Mouse (Mus musculus): Measurements from ENCODE around the gene Cd33. TPM values are rescaled to one million over a fixed set of nuclear protein-coding genes. Genes with fewer than 3 reads are reported as not detected.

Cd33 gene
- total and polyA plus RNA-seq, 3 experiments = 2.4 to 7.9 (median 3.5) TPM

GRCm38 (mm10) chr7:43488646-43489045, 55.6 kb downstream of the Cd33 start:
- intact Hi-C loops (cut with DNase I) = no loop called here
- Histone ChIP-seq H3K36me3 (ENCODE audit: control insufficient read depth, insufficient read depth, low read length) (no peaks in the 10 kb centered on the region), H3K27me3 (ENCODE audit: control insufficient read depth, insufficient read depth, low read length) (peaks cover 3% of the 10 kb centered on the region; the same call in 1 of the 2 replicates), H3K27ac (no peak overlapping the region), H3K4me1 (ENCODE audit: control insufficient read depth, insufficient read depth, low read length) (no peaks in the 10 kb centered on the region), H3K9ac (ENCODE audit: low read depth, low read length) (no peak overlapping the region), H3K4me3 (no peak overlapping the region), H3K79me2 (replicated peaks; ENCODE audit: control insufficient read depth, insufficient read depth, low read length) (no peaks in the 10 kb centered on the region)
- no peak for TF ChIP-seq CTCF (IDR thresholded peaks at IDR 0.05)
- 30% methylated on average over 5 of the region's 5 CpGs for WGBS
- no peak for DNase-seq

- 9% methylated on average over 10 of the region's 10 CpGs for WGBS
- no peak overlapping the region for H3K4me3 ChIP-seq
- H3K4me1 ChIP-seq (ENCODE audit: control insufficient read depth, insufficient read depth, low read length) = no peaks in the 10 kb centered on the region
- intact Hi-C loops (cut with DNase I) = no loop called here
- no peaks in the 10 kb centered on the region for H3K79me2 ChIP-seq (replicated peaks; ENCODE audit: control insufficient read depth, insufficient read depth, low read length)
- TF ChIP-seq POLR2A (IDR thresholded peaks at IDR 0.05; ENCODE audit: insufficient read depth, low read depth, low read length) (no peak), EP300 (IDR thresholded peaks at IDR 0.05; ENCODE audit: insufficient read depth, low read depth, low read length) (no peak), CTCF (IDR thresholded peaks at IDR 0.05) (no peak)
- no peak for DNase-seq
- H3K27ac ChIP-seq = no peak overlapping the region
- H3K36me3 ChIP-seq (ENCODE audit: control insufficient read depth, insufficient read depth, low read length) = no peaks in the 10 kb centered on the region
- H3K27me3 ChIP-seq (ENCODE audit: control insufficient read depth, insufficient read depth, low read length) = no peaks in the 10 kb centered on the region; the same call in 1 of the 2 replicates
- no peak overlapping the region for H3K9ac ChIP-seq (ENCODE audit: low read depth, low read length)
Observed at GRCm38 (mm10) chr7:43483236-43483635, 61.0 kb downstream of the Cd33 start.

- 67% methylated on average over 8 of the region's 8 CpGs for WGBS
- no peak overlapping the region for H3K4me3 ChIP-seq
- H3K36me3 ChIP-seq (ENCODE audit: control insufficient read depth, insufficient read depth, low read length) = no peaks in the 10 kb centered on the region
- H3K79me2 ChIP-seq (replicated peaks; ENCODE audit: control insufficient read depth, insufficient read depth, low read length) = no peaks in the 10 kb centered on the region
- no peaks in the 10 kb centered on the region; the same call in 1 of the 2 replicates for H3K27me3 ChIP-seq (ENCODE audit: control insufficient read depth, insufficient read depth, low read length)
- intact Hi-C loops (cut with DNase I) = no loop called here
- H3K9ac ChIP-seq (ENCODE audit: low read depth, low read length) = no peak overlapping the region
- H3K4me1 ChIP-seq (ENCODE audit: control insufficient read depth, insufficient read depth, low read length) = no peaks in the 10 kb centered on the region
- no peak for TF ChIP-seq EP300 (IDR thresholded peaks at IDR 0.05; ENCODE audit: insufficient read depth, low read depth, low read length)
- no peak for TF ChIP-seq CTCF (IDR thresholded peaks at IDR 0.05)
- no peak for TF ChIP-seq POLR2A (IDR thresholded peaks at IDR 0.05; ENCODE audit: insufficient read depth, low read depth, low read length)
- H3K27ac ChIP-seq = no peak overlapping the region
- no peak for DNase-seq
Observed at GRCm38 (mm10) chr7:43482090-43482716, 62.0 kb downstream of the Cd33 start.

GRCm38 (mm10) chr7:43481191-43481590, 63.0 kb downstream of the Cd33 start:
- no peaks in the 10 kb centered on the region for H3K79me2 ChIP-seq (replicated peaks; ENCODE audit: control insufficient read depth, insufficient read depth, low read length)
- WGBS = 56% methylated on average over 3 of the region's 3 CpGs
- no peak for TF ChIP-seq POLR2A (IDR thresholded peaks at IDR 0.05; ENCODE audit: insufficient read depth, low read depth, low read length)
- no peak for TF ChIP-seq EP300 (IDR thresholded peaks at IDR 0.05; ENCODE audit: insufficient read depth, low read depth, low read length)
- TF ChIP-seq CTCF (IDR thresholded peaks at IDR 0.05) = no peak
- no peak overlapping the region for H3K9ac ChIP-seq (ENCODE audit: low read depth, low read length)
- H3K36me3 ChIP-seq (ENCODE audit: control insufficient read depth, insufficient read depth, low read length) = no peaks in the 10 kb centered on the region
- H3K27ac ChIP-seq = no peak overlapping the region
- H3K4me3 ChIP-seq = no peak overlapping the region
- H3K27me3 ChIP-seq (ENCODE audit: control insufficient read depth, insufficient read depth, low read length) = peaks cover 1% of the 10 kb centered on the region; the same call in 1 of the 2 replicates
- DNase-seq = no peak
- no peaks in the 10 kb centered on the region for H3K4me1 ChIP-seq (ENCODE audit: control insufficient read depth, insufficient read depth, low read length)
- intact Hi-C loops (cut with DNase I) = no loop called here

GRCm38 (mm10) chr7:43476376-43476775, 67.9 kb downstream of the Cd33 start:
- no peak overlapping the region for H3K4me3 ChIP-seq
- TF ChIP-seq POLR2A (IDR thresholded peaks at IDR 0.05; ENCODE audit: insufficient read depth, low read depth, low read length) (no peak), CTCF (IDR thresholded peaks at IDR 0.05) (no peak), EP300 (IDR thresholded peaks at IDR 0.05; ENCODE audit: insufficient read depth, low read depth, low read length) (no peak)
- no peak overlapping the region for H3K27ac ChIP-seq
- no peaks in the 10 kb centered on the region for H3K4me1 ChIP-seq (ENCODE audit: control insufficient read depth, insufficient read depth, low read length)
- no peak overlapping the region for H3K9ac ChIP-seq (ENCODE audit: low read depth, low read length)
- H3K79me2 ChIP-seq (replicated peaks; ENCODE audit: control insufficient read depth, insufficient read depth, low read length) = no peaks in the 10 kb centered on the region
- H3K36me3 ChIP-seq (ENCODE audit: control insufficient read depth, insufficient read depth, low read length) = no peaks in the 10 kb centered on the region
- no peak for DNase-seq
- 4% methylated on average over 13 of the region's 13 CpGs for WGBS
- intact Hi-C loops (cut with DNase I) = no loop called here
- peaks cover 3% of the 10 kb centered on the region; the same call in 1 of the 2 replicates for H3K27me3 ChIP-seq (ENCODE audit: control insufficient read depth, insufficient read depth, low read length)

GRCm38 (mm10) chr7:43475706-43476105, 68.5 kb downstream of the Cd33 start:
- H3K36me3 ChIP-seq (ENCODE audit: control insufficient read depth, insufficient read depth, low read length) = no peaks in the 10 kb centered on the region
- no peak for TF ChIP-seq CTCF (IDR thresholded peaks at IDR 0.05)
- no peak for TF ChIP-seq POLR2A (IDR thresholded peaks at IDR 0.05; ENCODE audit: insufficient read depth, low read depth, low read length)
- no peak for TF ChIP-seq EP300 (IDR thresholded peaks at IDR 0.05; ENCODE audit: insufficient read depth, low read depth, low read length)
- DNase-seq = no peak
- 8% methylated on average over 23 of the region's 23 CpGs for WGBS
- H3K4me3 ChIP-seq = no peak overlapping the region
- no peaks in the 10 kb centered on the region for H3K79me2 ChIP-seq (replicated peaks; ENCODE audit: control insufficient read depth, insufficient read depth, low read length)
- H3K4me1 ChIP-seq (ENCODE audit: control insufficient read depth, insufficient read depth, low read length) = no peaks in the 10 kb centered on the region
- H3K27ac ChIP-seq = no peak overlapping the region
- H3K9ac ChIP-seq (ENCODE audit: low read depth, low read length) = no peak overlapping the region
- peaks cover 3% of the 10 kb centered on the region; the same call in 1 of the 2 replicates for H3K27me3 ChIP-seq (ENCODE audit: control insufficient read depth, insufficient read depth, low read length)
- intact Hi-C loops (cut with DNase I) = no loop called here

Other genes starting within 250 kb of the Cd33 start
- 10 to 100 TPM; 11.5 to 15.1 TPM for gene Zfp715, start 231.1 kb downstream of the Cd33 start, total RNA-seq (2021)
- 6.6 and 11.0 TPM in 2 replicates for gene Zfp715, start 231.1 kb downstream of the Cd33 start, polyA plus RNA-seq (2012; rRNA removed)
- gene Siglecf, start 193.1 kb downstream of the Cd33 start, total RNA-seq (2021) = not detected
- 0.14 and 0.20 TPM in 2 replicates for gene Siglecf, start 193.1 kb downstream of the Cd33 start, polyA plus RNA-seq (2012; rRNA removed)
- under 1 TPM; 0.18 to 0.50 TPM for gene Siglecg, start 136.2 kb downstream of the Cd33 start, total RNA-seq (2021)
- gene Siglecg, start 136.2 kb downstream of the Cd33 start, polyA plus RNA-seq (2012; rRNA removed) = 2.0 and 3.2 TPM in 2 replicates
- not detected for gene Lim2, start 116.8 kb downstream of the Cd33 start, total RNA-seq (2021)
- not detected in 2 replicates for gene Lim2, start 116.8 kb downstream of the Cd33 start, polyA plus RNA-seq (2012; rRNA removed)
- not detected for gene Nkg7, start 107.4 kb downstream of the Cd33 start, total RNA-seq (2021)
- gene Nkg7, start 107.4 kb downstream of the Cd33 start, polyA plus RNA-seq (2012; rRNA removed) = 1.6 and 4.9 TPM in 2 replicates
- gene Cldnd2, start 103.6 kb downstream of the Cd33 start, total RNA-seq (2021) = not detected
- not detected in 2 replicates for gene Cldnd2, start 103.6 kb downstream of the Cd33 start, polyA plus RNA-seq (2012; rRNA removed)
- 1,000 to 10,000 TPM; 1,250 to 1,384 TPM for gene Etfb, start 100.3 kb downstream of the Cd33 start, total RNA-seq (2021)
- 731 and 1,097 TPM in 2 replicates for gene Etfb, start 100.3 kb downstream of the Cd33 start, polyA plus RNA-seq (2012; rRNA removed)
- under 1 TPM; 0.73 to 0.82 TPM for gene Gm45233, start 100.3 kb downstream of the Cd33 start, total RNA-seq (2021)
- 2.2 and 4.7 TPM in 2 replicates for gene Gm45233, start 100.3 kb downstream of the Cd33 start, polyA plus RNA-seq (2012; rRNA removed)
- 1 to 10 TPM; 1.0 to 1.1 TPM for gene Vsig10l, start 81.3 kb downstream of the Cd33 start, total RNA-seq (2021)
- 3.0 TPM in 2 replicates for gene Vsig10l, start 81.3 kb downstream of the Cd33 start, polyA plus RNA-seq (2012; rRNA removed)
- gene Iglon5, start 54.4 kb downstream of the Cd33 start, total RNA-seq (2021) = under 1 TPM; 0.14 to 0.16 TPM
- 0.56 and 0.78 TPM in 2 replicates for gene Iglon5, start 54.4 kb downstream of the Cd33 start, polyA plus RNA-seq (2012; rRNA removed)
- not detected for gene 4931406B18Rik, start 38.5 kb downstream of the Cd33 start, total RNA-seq (2021)
- not detected in 2 replicates for gene 4931406B18Rik, start 38.5 kb downstream of the Cd33 start, polyA plus RNA-seq (2012; rRNA removed)
- gene Zfp658, start 17.8 kb upstream of the Cd33 start, total RNA-seq (2021) = under 1 TPM; 0.86 to 0.93 TPM
- 0.70 and 1.0 TPM in 2 replicates for gene Zfp658, start 17.8 kb upstream of the Cd33 start, polyA plus RNA-seq (2012; rRNA removed)
- gene Zfp719, start 35.2 kb upstream of the Cd33 start, total RNA-seq (2021) = 1 to 10 TPM; 3.8 to 5.9 TPM
- gene Zfp719, start 35.2 kb upstream of the Cd33 start, polyA plus RNA-seq (2012; rRNA removed) = 1.4 and 3.3 TPM in 2 replicates
- gene Zfp819, start 62.7 kb upstream of the Cd33 start, total RNA-seq (2021) = not detected
- not detected in 2 replicates for gene Zfp819, start 62.7 kb upstream of the Cd33 start, polyA plus RNA-seq (2012; rRNA removed)
- not detected for gene Ceacam18, start 90.3 kb upstream of the Cd33 start, total RNA-seq (2021)
- gene Ceacam18, start 90.3 kb upstream of the Cd33 start, polyA plus RNA-seq (2012; rRNA removed) = not detected in 2 replicates
- 1 to 10 TPM; 1.6 to 1.9 TPM for gene Siglece, start 115.7 kb upstream of the Cd33 start, total RNA-seq (2021)
- gene Siglece, start 115.7 kb upstream of the Cd33 start, polyA plus RNA-seq (2012; rRNA removed) = 1.7 and 2.1 TPM in 2 replicates
- 1 to 10 TPM; 3.1 to 3.2 TPM for gene Ctu1, start 127.6 kb upstream of the Cd33 start, total RNA-seq (2021)
- gene Ctu1, start 127.6 kb upstream of the Cd33 start, polyA plus RNA-seq (2012; rRNA removed) = 2.5 and 3.2 TPM in 2 replicates
- gene Klk14, start 146.0 kb upstream of the Cd33 start, total RNA-seq (2021) = under 1 TPM in 1 of 2 experiments, not detected in 1; 0.30 TPM
- 0.44 and 0.45 TPM in 2 replicates for gene Klk14, start 146.0 kb upstream of the Cd33 start, polyA plus RNA-seq (2012; rRNA removed)
- gene Klk13, start 168.1 kb upstream of the Cd33 start, total RNA-seq (2021) = not detected
- 0.18 and 0.35 TPM in 2 replicates for gene Klk13, start 168.1 kb upstream of the Cd33 start, polyA plus RNA-seq (2012; rRNA removed)
- not detected for gene Klk12, start 224.5 kb upstream of the Cd33 start, total RNA-seq (2021)
- gene Klk12, start 224.5 kb upstream of the Cd33 start, polyA plus RNA-seq (2012; rRNA removed) = not detected in 2 replicates
- under 1 TPM; 0.25 to 0.44 TPM for gene Klk11, start 230.2 kb upstream of the Cd33 start, total RNA-seq (2021)
- 0.20 and 0.78 TPM in 2 replicates for gene Klk11, start 230.2 kb upstream of the Cd33 start, polyA plus RNA-seq (2012; rRNA removed)
- under 1 TPM; 0.27 to 0.65 TPM for gene Klk10, start 236.6 kb upstream of the Cd33 start, total RNA-seq (2021)
- gene Klk10, start 236.6 kb upstream of the Cd33 start, polyA plus RNA-seq (2012; rRNA removed) = 0.70 and 1.8 TPM in 2 replicates
- not detected for gene Klk9, start 247.5 kb upstream of the Cd33 start, total RNA-seq (2021)
- 0.12 TPM in 2 replicates for gene Klk9, start 247.5 kb upstream of the Cd33 start, polyA plus RNA-seq (2012; rRNA removed)